Mouse (Mus musculus): ENCODE measurements around the gene Il15.

Il15 gene

GRCm38 (mm10) chr8:82402686-82403330, at the start of gene Il15:
TSS of gene Il15 (minus strand) at chr8:82403222.
- DNase-seq (ENCODE audit: low read depth, low spot score): no peak

GRCm38 (mm10) chr8:82444897-82445296, 41.9 kb upstream of the Il15 start:
- no peak for DNase-seq (ENCODE audit: low read depth, low spot score)

- no peak for DNase-seq (ENCODE audit: low read depth, low spot score)
These were observed 13.7 kb upstream of the Il15 start for GRCm38 (mm10) chr8:82416587-82417340.

GRCm38 (mm10) chr8:82415485-82415884, 12.5 kb upstream of the Il15 start:
- DNase-seq (ENCODE audit: low read depth, low spot score): no peak

DNA sequence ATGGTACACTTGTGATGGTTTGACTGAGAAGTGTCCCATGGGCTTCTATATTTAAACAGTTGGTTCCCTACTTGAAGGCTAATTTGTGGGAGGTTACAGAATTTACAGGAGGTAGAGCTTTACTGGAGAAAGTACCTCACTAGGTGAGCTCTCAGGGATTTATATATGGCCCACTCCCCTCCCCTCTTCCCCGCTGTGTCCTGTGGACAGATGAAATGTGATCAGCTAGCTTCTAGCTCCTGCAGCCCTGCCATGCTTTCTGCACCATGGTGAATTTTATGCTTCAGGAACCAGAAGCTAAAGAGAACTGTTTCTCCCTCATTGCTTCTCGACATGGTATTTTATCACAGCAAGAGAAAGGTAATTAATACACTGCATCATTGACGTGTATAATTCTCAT, 7.1 kb upstream of the Il15 start:
- DNase-seq (ENCODE audit: low read depth, low spot score): no peak

DNA sequence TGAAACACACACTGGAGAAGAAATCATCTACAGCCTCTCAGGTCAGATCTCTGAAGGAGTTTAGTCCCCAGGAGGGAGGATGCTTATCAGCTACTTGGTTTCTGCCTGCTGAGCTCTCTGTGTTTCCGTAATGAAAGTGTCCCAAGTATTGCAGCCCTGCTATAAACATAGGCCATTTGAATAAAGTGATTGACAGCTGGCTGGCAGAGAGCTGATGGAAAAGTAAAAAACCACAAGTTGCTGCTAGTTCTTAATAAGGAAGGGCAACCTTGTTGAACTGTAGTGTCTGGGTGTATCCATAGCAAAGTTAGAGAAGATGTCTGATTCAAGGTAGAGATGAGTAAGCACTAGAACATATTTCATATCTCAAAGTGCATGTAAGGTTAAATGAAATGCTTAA, 4.0 kb upstream of the Il15 start:
- no peak for DNase-seq (ENCODE audit: low read depth, low spot score)

- DNase-seq (ENCODE audit: low read depth, low spot score): no peak
These were observed 1.0 kb upstream of the Il15 start for GRCm38 (mm10) chr8:82404068-82404467.

GRCm38 (mm10) chr8:82402261-82402685, 749 bp downstream of the Il15 start:
- no peak for DNase-seq (ENCODE audit: low read depth, low spot score)

DNA sequence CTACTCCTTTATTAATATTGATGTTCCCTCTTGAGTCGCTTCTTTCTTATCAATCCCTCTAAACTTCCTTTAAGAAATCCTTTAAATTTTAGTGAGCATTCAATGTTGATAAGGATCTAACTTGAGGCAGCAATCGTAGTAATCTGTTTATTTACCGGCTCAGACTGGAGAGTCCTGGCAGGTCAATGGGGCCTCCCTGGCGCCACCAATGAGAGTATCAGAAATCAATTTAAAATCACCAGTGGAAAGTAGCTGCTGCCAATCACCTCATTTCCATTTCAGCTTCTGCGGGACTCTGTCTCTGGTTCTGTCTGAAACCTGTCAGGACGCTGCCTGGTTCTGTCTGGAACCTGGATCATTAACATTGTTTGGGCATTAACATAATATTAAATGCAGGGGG, 1.5 kb downstream of the Il15 start:
- DNase-seq (ENCODE audit: low read depth, low spot score): no peak

- DNase-seq (ENCODE audit: low read depth, low spot score): no peak
These were observed 2.0 kb downstream of the Il15 start for GRCm38 (mm10) chr8:82401059-82401458.

DNA sequence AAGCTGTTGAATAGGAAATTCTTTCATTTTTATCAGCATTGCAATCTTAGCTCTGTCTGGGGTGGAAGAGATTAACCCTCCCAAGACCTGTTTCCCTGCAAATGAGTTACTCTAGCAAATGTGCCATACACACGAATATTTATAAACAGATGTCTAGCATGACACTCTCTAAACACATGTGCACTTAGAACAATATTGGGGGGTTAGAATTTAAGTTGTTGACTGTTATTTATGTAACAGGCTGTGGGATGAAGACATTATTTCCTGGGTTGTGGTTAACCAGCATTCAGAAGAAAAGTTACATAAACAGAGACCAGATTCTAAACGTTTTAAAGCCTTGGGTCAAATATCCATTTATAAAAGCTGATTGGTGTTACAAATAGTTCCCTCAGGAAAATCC, 2.6 kb downstream of the Il15 start:
- DNase-seq (ENCODE audit: low read depth, low spot score): no peak

DNA sequence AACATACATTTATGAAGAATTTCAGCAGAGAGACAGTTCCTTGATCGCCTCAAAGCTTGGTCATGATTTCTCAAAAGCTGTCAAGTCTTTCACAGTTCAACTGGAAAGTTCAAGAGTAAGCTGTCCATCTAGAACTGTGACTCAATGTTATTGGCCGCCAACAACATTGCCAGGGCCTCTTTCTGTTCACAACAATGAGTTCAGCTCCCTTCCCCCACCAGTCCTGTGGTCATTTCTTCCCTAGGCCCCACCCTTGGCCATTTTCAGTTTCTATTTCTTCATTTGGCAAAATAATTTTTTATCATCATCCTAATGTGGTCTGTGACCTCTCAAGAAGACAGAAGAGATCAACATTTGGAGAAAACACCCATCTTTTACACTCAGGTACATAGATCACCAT, 4.5 kb downstream of the Il15 start:
- no peak for DNase-seq (ENCODE audit: low read depth, low spot score)

GRCm38 (mm10) chr8:82391258-82391657, 11.8 kb downstream of the Il15 start:
- no peak for DNase-seq (ENCODE audit: low read depth, low spot score)

DNA sequence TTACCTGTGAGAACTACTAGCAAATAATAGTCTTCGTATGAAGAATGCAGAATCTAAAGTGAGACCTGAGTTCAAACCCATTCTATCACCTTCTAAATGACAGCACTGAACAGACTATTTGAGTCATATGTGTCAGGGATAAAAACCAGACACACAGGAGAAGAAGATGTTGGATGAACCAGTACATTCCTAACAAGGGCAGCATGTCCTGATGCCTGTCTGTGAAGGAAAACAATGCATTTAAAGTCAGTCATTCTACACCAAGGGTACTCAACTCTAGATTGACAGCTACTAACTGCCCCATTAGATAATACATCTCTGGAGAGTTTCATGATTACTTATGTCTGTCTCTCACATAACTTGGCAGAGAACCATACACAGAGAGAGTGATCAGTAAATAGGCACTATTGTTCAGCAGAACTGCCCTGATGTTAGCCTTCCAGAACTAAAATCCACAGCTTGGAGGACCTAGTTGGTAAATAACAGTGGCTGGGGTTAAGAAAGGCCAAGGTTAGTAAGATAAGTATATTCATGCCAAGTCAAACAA, 14.6 kb downstream of the Il15 start:
- DNase-seq (ENCODE audit: low read depth, low spot score): no peak

- no peak for DNase-seq (ENCODE audit: low read depth, low spot score)
These were observed 15.4 kb downstream of the Il15 start for GRCm38 (mm10) chr8:82387614-82388013.

DNA sequence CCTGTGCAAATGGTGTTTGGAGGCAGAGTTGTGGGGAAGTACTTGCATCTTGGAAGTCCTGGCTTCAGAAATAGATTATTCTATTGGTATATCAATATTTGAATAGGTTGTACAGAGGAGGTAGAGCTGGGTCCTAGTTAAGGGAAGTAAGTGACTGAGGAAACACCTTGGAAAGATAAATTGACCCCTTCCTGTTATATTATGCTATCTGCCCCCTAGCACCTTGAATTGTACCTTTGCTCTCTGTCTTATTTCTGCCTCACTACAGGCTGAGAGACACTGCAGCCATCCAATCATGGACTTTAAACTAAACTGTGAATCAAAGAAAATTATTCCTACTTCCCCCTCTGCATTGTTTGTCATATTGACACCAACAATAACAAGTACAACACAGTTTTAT, 17.2 kb downstream of the Il15 start:
- DNase-seq (ENCODE audit: low read depth, low spot score): no peak

DNA sequence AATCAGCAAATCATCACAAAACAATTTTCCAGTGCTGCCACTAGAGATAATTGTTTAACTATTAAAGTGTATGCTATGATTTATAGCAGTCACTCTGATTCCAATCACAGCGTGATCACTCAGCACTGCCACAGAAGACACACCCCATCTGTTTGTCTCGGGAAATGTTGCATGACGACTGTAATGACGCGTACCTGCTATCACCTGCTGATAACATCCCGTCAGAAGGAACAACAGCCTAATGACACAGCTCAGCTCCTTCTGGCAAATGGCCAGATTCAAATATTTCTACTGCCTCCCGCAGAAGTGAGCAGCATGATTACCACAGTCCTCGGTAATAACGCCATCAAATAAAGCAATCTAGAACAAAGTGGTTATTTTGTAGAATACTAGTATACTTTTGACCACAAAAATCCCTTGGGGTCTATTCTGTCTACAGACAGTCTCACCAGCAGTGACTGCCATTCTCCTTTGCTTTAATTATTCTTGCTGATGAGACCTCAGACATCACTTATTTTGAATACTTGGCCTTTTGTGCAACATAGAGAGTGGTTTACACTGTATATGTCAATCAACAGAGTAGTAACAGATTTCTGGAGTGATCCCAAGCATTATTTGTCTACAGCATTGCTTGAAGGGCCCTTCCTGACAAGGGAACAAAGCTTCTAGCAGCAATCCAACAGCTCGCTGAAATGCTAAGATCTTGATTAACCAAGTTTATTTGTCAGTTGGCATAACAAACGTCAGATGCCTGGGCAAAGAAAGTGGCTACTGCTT, 18.4 kb downstream of the Il15 start:
- no peak for DNase-seq (ENCODE audit: low read depth, low spot score)

- no peak for DNase-seq (ENCODE audit: low read depth, low spot score)
These were observed 19.7 kb downstream of the Il15 start for GRCm38 (mm10) chr8:82383346-82383745.

GRCm38 (mm10) chr8:82382316-82382715, 20.7 kb downstream of the Il15 start:
- DNase-seq (ENCODE audit: low read depth, low spot score): no peak

- no peak for DNase-seq (ENCODE audit: low read depth, low spot score)
These were observed 28.6 kb downstream of the Il15 start for GRCm38 (mm10) chr8:82374470-82374869.

DNA sequence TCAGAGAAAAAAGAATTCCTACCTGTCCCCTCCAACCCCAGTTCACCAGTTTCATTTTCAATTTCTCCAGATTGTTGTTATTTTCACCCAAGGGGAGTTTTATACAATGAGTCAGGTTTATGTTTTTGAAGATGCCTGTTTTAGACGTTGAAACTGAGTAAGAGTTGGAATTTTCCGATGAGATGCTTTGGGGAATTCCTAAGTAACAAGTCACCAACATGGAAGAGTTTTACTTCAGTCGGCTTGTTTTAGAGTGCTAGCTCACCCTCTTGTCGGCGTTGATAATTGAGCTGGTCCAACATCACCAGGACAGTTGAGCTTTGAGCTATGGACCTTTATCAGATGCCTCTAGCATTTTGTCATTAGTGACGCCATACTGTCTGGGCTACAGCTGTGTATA, 30.2 kb downstream of the Il15 start:
- DNase-seq (ENCODE audit: low read depth, low spot score): no peak

- no peak for DNase-seq (ENCODE audit: low read depth, low spot score)
These were observed 32.4 kb downstream of the Il15 start for GRCm38 (mm10) chr8:82370657-82371056.
